Mouse (Mus musculus) kidney, postnatal 10 days (tissue): ENCODE data around the gene Armh3.
"Not testable (repeated sequence)": the region's sequence is repeated elsewhere in the genome, so short reads cannot be mapped to it uniquely, and the experiment has no call there.

Experiments used
- DNase-seq: peaks from one replicate; pipeline ENCODE4 v3.0.0; 2021; ENCODE audit warnings: mixed read lengths

The Armh3 gene

DNA sequence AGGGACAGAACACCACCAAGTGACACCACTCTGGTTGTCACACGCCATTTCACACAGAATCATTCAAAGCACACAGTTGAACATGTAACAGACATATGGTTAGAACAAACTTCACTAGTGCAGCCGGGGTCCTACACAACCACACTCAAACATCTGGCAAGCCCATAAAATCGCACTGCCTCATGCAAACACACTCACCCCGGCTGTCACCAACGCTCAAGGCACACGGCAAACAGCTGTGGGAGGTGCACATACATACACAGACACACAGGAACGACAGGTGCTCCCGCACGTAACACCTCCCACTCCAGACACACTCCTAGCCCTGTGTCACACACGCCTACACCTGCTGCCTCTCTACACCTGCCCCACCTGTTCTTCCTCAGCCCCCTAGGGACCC lies 183.1 kb downstream of the Armh3 start:
- DNase-seq: no peak

DNA sequence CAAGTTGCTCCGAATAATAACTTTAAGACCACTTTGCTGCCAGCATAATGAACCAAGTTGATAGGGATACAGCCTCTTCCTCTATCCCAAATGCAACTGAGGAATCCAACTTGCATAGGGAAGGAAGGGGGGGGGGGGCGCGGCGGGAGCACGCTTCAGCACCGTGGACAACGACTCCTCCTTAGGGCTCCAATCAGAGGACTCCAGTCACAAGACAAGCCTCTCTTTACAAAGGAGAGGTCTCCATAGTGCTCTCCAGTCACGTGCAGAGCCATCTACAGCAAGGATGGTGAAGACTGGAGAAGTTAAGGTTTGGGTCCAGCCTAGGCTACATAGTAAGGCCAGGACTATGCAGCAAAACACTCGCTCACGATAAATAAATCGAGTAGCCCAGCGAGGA lies 184.5 kb downstream of the Armh3 start:
- peak; percentile 61 for DNase-seq

DNA sequence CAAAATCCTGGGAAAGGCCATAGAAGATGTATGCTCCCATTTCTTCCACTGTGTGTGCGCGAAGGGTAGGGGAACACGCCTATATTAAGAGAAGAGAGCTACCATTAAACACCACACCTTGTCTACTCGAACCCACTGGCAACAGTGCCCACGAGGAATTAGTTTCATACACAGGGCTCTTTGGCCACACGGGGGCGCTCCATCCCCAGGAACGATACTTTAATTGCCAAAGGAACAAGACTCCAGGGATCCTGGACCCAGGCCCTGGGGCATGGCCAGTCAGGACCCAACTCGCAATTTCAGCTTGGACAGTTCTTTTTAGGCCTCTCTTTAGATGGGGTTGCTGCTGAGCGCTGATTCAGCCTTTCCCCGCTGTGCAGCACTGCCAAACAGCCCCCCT lies 185.0 kb downstream of the Armh3 start:
- peak; percentile 93 for DNase-seq

DNA sequence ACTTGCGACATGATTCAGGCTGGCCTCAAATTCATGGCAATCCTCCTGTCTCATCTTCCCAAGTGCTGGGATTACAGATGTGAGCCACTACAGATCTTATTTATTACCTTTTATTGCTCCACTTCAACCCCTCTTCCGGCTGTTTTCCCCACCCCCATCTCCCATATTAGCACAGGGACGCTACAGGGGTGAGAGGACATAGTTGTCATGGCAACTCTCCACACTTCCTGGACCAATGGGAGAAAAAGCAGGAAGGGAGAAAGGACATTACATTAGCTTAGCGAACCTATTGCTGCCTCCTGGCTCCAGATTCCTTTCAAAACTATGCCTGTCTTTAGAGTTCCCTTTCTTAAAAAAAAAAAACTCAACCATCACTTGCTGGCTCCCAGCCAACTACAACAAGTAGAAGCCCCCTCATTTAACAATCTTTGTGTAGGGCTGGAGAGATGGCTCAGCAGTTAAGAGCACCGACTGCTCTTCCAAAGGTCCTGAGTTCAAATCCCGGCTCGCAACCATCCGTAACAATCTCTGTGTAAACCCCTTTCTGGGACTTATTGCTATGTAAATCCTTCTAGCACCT lies 185.5 kb downstream of the Armh3 start:
- no peak for DNase-seq

DNA sequence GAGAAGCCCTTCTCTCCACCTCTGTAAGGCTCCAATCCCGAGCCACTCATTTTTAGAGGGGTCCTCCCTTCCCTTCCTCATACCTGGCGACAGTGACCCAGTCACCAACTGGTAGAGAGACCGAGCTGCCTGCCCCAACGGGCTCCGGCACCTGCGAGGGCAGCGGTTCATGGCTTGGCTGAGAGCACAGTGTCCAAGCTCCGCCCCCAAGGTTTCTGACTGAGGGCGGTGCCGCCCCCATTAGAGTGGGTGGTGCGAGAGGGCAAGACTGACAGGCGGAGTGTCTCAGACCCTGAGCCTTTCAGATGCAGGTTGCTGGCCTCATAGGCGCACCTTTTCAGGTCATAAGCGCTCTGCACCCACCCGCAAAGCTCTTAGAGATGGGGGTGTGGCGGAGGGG lies 186.2 kb downstream of the Armh3 start:
- peak; percentile 72 for DNase-seq

DNA sequence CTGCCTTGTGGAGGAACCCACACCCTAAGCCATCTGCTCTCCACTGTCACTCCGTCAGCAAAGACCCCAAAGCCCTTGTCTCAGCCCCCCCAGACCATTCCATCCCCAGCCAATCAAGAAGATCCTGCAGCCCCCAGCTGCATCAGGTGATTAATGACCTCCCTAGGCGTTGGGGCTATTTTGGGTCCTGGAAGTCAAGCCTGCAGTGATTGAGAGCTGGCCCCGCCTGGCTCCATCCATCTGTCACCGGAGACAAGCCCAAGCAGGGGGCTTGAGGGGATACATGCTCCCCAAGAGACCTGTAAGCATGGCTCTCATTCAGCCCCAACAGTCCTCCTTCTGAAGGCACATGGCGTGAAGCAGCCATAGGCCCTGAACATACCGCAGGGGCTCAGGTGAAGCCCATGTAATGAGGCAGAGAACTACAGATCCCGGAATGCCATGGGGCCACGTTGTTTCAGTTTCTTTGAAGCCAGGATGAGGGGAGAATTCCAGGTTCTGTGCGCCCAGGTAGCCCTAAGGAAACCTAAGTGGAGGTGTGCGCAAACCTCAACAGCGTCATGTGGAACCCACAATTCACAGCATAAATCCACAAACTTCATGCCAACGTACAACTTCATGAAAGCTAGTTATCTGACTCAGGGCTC lies 187.1 kb downstream of the Armh3 start:
- DNase-seq: no peak

DNA sequence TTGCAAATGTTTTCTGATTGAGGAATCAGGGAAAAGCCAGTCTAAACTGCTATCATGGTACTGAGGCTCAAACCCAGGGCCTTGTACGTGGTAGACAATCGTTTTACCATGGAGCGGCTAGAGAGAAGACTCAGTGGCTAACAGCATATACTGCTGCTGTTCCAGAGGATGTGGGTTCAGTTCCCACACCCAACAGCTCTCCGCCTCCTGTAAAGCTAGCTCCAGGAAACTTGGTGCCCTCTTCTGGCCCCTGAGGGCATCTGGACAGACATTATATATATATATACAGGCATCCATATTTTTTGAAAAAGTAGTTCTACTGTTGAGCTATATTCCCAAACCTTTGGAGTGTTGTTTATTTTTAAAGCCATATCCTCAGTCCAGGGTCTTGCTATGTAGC lies 190.6 kb downstream of the Armh3 start:
- DNase-seq: no peak

DNA sequence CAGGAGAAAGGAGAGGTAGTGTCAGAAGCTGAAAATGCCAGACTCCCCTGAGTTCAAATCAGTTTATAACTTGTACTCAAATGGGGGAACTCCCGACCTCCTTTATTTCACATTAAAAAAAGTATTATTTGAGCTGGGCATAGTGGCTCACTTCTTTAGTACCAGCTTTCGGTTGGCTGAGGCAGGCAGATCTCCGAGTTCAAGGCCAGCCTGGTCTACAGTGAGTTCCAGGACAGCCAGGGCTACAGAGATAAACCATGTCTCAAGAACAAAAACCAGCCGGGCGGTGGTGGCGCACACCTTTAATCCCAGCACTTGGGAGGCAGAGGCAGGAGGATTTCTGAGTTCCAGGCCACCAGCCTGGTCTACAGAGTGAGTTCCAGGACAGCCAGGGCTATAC lies 192.5 kb downstream of the Armh3 start:
- DNase-seq: not testable (repeated sequence)

DNA sequence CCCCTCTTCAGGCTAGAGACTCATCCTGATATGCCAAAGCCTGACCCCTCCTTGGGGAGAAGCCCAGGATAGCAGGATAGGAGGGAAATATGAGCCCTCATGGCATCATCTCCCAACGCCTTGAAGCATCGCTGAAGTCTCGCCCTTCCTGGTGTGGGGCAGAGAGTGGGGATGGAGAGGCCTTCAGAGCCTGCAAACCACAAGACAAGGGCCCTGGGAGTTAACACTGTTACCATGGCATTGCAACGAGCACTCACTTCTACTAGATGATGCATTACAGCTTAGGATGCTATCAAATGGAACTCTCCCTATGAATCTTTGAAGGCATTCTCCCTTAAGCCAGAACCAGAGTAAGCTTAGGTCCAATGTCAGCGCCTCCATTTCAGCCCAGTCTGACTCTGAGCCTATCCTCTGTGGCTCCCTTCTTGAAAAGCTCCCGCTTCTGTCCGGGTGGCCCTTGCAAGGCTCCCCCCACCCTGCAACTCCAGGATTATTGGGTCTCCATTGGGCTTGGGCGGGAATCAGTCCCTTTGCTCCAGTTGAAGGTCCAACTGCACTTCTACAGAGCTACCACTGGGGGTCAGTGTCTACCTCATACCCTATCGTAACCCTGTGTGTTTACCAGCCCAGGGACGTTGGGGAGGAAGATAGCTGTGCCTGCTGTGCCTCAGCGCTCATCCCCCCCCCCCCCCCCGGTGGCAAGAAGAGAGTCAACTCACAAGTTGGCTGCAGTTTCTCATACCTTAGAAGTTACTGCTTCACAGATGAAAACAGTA lies 193.5 kb downstream of the Armh3 start:
- peak; percentile 38 for DNase-seq

DNA sequence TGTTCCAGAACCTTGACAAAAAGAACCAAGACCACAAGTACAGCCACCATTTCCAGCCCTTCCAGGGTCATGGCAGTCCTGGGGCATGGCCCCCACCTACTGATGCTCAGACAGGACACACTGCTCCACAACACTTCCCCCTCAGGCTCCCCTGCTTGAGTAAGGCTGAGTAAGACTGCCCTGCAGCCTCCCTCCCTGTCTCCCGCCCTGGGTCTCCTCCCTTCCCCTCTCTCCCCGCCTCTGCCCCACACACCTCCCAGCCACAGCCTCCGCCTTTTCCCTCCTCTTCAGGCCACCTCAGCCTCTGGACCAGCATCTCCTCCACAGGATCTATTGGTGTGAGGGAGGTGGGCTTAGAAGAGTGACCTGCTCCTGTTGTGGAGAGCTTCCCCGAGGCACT lies 194.9 kb downstream of the Armh3 start:
- no peak for DNase-seq

DNA sequence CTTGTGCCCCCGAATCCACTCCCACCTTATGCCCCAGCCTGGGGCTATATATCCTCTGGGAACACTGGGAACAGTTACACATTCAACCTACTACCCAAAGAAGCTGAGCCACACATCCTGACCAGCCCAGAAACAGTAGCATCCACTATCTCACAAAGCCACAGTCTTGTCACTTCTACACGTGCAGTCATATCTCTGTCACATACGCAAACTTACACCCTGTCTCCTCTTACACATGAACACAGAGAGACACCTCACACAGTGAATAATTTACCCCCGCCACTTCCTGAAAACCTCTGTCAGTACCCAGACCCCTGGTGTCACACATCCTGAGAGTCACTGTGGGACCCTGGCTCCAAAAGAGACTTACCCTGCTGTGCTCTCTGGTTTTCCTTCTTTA lies 195.6 kb downstream of the Armh3 start:
- no peak for DNase-seq

DNA sequence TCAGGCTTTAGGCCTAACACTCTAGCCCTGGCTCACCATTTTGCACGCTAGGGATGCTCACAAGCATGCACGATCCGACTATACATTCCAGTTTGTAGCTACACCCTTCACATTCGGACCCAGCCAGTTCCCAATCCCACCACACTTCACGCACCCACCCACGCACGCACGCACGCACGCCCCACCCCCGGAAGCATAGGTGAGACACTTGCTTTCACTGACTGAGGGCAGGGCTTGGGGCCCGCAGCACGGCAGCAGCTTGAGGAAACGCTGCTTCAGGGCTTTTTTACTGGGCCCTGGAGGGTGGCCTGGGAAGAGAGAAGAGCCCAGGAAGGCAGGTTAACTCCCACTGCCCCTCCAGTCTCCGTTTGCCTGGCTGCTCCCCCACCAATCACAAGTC lies 201.4 kb downstream of the Armh3 start:
- DNase-seq: no peak

DNA sequence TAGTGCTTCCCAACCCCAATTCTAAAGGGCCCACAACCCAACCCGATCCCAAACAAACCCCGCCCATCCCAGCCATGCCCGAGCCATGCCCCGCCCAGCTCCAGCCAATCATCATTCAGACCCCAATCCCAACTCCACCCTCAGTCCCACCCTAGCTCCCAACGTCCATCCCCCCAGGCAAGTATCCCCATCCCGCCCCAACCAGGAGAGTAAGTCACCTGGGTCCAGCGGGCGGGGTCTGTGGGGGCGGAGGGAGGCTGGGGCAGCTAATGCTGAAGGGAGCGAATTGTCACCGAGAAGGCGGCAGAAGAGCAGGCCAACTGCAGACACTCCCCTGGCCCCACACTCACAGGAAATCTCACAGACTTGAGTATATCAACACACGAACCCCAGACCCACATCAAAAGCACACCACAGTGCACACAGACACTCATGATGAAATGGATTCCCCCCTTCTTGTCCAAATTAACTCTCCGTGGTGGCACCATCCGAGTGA lies 202.2 kb downstream of the Armh3 start:
- peak; percentile 31 for DNase-seq

DNA sequence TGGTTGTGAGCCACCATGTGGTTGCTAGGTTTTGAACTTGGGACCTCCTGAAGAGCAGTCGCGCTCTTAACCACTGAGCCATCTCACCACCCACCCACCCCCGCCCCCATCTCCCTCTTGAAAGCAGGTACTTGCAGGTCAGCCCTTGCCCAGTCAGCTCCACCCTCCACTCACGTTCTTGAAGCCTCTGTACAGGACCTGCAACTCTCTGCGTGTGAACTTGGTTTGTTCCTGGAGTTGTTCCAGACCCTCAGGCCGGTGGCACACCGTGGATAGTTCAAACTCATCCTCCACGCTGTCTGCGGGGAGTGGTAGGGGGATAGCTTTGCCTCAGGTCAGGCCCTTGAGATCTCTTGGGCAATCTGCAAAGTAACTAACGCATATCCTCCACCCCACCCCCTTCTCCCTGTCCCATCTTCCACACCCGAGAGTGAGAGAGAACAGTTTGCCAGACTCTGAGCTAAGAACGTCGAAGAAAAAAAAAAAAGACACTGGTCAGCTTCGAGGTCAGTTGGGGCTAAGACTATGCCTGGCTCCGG lies 202.8 kb downstream of the Armh3 start:
- no peak for DNase-seq

DNA sequence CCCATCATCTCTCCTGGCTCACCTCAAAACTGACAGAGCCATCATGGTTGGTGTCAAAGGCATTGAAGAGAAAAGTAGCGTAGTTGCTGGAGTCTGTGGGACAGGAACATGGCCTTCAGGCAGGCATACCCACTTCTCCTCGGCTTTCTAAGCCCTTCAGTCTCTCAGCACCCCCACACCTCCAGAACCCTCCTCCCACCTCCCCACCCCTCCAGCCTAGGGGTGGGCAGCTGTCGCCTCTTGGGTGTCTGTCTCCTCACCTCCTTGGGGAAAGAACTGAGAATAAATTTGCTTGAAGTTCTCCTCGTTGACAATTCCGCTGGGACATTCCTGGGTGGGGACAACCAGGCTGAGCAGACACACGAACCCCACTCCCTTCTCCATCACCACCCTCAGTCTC lies 203.6 kb downstream of the Armh3 start:
- DNase-seq: no peak

DNA sequence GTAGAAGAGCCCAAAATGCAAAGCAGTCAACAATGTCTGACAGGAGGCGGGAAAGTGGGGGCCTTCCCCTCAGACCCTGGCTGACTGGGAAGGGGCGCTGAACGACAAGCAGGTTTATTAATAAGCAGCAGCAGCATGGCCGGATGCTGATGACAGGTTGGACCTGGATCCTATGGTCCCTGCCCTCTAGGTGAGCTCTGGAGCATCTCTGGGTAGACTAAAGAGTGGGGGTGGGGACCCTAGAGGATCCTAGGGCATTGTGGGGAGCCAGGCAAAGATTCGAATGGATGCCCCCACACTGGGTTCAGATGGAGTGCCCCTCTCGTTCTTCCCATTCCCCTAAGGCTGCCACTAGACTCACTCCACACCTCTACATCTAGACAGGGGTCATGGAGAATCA lies 205.9 kb downstream of the Armh3 start:
- no peak for DNase-seq

DNA sequence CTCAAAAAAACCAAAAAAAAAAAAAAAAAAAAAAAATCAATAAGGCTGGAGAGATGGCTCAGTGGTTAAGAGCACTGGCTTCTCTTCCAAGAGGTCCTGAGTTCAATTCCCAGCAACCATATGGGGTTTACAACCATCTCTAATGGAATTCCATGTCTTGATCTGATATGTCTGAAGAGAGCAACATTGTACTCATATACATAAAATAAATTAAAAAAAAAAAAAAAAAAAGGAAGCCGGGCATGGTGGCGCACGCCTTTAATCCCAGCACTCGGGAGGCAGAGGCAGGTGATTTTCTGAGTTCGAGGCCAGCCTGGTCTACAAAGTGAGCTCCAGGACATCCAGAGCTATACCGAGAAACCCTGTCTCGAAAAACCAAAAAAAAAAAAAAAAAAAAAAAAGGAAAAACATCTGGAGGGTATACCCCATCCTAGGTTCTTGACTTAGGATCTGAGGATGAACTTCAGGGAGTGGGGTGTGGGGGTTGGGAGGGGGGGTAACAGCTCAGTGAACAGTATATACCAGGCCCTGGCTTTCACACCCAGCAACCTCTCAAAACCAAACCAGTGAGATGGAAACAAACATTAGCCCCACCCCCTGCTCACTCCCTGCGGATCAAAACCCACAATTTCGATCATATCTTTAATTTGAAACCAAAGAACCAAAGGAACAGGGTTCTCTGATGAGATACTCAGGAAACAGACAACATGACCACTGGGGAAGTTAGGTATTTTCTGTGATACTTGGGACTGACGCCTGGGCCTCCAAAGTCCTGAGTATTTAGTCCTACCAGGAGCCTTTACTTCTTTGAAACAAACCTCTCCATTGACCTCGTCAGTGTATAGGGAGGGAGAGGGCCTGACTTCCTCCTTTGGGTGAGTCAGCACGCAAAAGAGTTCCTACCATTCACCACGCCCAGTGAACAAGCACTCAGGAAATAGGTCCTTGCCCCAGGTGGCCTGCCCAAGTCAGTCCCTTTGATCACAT lies 208.1 kb downstream of the Armh3 start:
- no peak for DNase-seq

DNA sequence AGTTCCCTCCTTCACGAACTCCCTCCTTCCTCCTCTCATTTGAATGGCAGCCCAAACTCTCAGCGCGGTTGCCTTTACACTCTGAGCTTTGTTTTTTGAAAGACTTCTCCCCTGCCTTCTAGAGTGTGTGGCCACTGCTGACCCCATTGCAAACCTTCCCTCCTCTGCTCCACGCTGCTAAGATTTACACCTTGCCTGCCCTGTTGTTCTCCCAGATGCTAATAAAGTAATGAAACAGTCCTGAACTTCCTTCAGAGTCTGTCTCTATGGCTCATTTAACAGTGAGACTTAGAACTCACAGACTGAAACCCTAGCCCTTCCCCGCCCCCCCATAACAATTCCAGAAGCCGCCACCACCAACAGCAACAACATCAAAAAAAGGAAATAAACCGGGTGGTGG lies 208.9 kb downstream of the Armh3 start:
- DNase-seq: no peak

DNA sequence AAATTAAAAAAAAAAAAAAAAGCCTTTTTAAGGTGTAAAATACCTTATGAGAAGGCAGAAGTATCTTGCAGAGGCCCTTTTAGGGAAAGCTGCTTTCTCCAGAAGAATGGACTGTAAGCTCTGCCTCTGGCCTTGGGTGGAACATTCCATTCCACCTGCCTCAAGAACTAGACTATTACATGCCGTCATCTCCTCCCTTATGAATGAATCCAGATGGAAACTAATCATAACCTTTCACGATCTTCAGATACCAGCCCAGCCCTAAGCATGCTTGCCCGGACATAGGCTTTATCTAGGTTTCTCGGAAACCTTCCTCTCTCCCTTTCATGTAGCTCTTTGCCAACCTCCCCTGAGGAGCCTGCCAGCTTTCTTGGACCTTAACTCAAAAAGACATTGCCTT lies 210.0 kb downstream of the Armh3 start:
- DNase-seq: no peak

DNA sequence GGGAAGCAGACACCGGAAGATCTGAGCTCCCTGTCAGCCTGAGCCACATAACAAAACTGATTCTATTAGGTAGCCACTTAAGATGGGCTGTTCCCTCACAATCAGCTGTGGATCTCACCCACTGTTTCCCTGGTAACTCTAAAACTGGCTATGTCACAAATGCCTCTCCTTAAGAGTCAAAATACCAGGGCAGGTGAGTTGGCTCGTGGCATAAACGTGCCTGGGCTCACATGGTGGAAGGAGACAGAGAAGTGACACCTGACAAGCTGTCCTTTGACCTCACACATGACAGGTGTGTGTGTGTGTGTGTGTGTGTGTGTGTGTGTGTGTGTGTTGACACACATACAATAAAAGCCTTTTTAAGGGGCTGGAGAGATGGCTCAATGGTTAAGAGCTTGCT lies 210.8 kb downstream of the Armh3 start:
- DNase-seq: no peak

DNA sequence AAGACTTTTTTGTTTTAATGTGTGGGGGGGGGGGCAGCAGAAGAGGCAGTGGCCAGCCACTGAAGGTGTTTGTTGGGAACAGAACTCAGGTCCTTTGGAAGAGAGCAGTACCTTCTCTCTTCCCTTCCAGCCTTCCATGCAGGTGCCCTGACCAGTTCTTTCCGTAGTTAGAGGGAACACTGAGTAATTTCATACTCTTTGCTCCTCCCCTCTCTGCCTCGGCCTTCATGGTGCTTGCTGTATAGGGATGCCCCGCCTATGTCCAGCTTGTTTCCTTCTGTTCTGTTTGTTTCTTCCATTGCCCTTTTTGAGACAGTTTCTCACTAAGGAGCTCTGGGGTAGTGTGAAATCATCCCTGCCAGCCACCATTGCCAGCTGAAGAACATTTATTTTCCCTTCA lies 212.8 kb downstream of the Armh3 start:
- DNase-seq: no peak

DNA sequence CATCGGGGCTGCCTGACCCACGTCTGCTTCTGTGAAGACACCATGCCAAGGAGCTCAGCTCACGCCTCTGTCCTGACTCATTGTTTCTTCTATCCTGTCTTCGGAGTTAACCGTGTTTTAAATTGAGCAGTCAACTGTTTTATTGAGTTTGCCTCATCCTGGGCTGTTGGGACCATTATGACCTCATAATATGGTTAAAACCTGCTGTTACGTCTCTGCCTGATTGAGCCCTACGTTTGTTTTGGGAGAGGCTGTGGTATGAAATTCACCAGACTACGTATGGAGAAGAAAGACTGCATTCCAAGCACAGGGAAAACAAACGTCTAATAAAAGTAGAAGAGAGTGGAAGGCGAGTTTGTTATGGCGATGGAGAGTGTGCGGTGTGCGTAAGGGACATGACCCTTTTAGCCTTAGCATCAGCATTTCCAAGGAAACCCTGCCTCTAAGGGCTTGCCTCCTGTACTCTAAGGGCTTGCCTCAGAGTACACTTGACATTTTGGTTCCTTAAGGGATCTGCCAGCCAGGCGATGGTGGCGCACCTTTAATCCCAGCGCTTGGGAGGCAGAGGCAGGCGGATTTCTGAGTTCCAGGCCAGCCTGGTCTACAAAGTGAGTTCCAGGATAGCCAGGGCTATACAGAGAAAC lies 214.2 kb downstream of the Armh3 start:
- DNase-seq: no peak
